Mouse (Mus musculus) intestine, embryonic 16.5 days (tissue): ENCODE measurements around the gene Ncoa5. TPM values are rescaled to one million over a fixed set of nuclear protein-coding genes. Genes with fewer than 3 reads are reported as not detected.

Experiments used
- ATAC-seq: fragments of 200-750 bp; cut with Nextera tagmentation; 2 replicates; pipeline ENCODE4 v1.8.0; 2017; ENCODE audit warnings: moderate TSS enrichment, moderate library complexity
- H3K27ac ChIP-seq: fragments of 300-500 bp; sonication (generic); 2 replicates; pipeline ENCODE4 v1.5.1; 2014; ENCODE audit warnings: mild to moderate bottlenecking, low read length
- H3K27me3 ChIP-seq: fragments of 300-500 bp; sonication (generic); replicated peaks from 2 replicates; pipeline ENCODE4 v1.6.1; 2014; ENCODE audit warnings: low read length, control low read depth, mixed read lengths; ENCODE audit not compliant: control insufficient read depth, insufficient read depth
- H3K36me3 ChIP-seq: fragments of 300-500 bp; sonication (generic); 2 replicates; pipeline ENCODE4 v1.6.1; 2014; ENCODE audit warnings: low read length, control low read depth; ENCODE audit not compliant: control insufficient read depth, insufficient read depth
- H3K4me1 ChIP-seq: fragments of 300-500 bp; sonication (generic); 2 replicates; pipeline ENCODE4 v1.6.1; 2014; ENCODE audit warnings: low read length, control low read depth, mixed read lengths; ENCODE audit not compliant: control insufficient read depth, insufficient read depth
- H3K4me2 ChIP-seq: fragments of 300-500 bp; sonication (generic); 2 replicates; pipeline ENCODE4 v1.6.1; 2014; ENCODE audit warnings: low read depth, low read length, control low read depth
- H3K4me3 ChIP-seq: fragments of 300-500 bp; sonication (generic); 2 replicates; pipeline ENCODE4 v1.5.1; 2014; ENCODE audit warnings: mild to moderate bottlenecking, low read length
- H3K9ac ChIP-seq: fragments of 300-500 bp; sonication (generic); 2 replicates; pipeline ENCODE4 v1.6.1; 2014; ENCODE audit warnings: low read depth, low read length
- H3K9me3 ChIP-seq: fragments of 300-500 bp; sonication (generic); 2 replicates; pipeline ENCODE4 v1.6.1; 2016; ENCODE audit warnings: low read length, control low read depth; ENCODE audit not compliant: control insufficient read depth
- whole genome bisulfite sequencing: fragments of 180-500 bp; shearing (Covaris S2); extraction: QIAGEN DNeasy Blood & Tissue Kit; methylation state at CpG from one replicate; pipeline ENCODE4 v1.1.7; 2014; 5-methylcytosine and 5-hydroxymethylcytosine counted together
- polyA plus RNA-seq: library from polyadenylated mRNA; unstranded; fragments of >200 nt; fragmentation: Nextera tagmentation; extraction: Ambion mirVana; gene quantifications from 2 replicates; pipeline ENCODE4 v1.2.1, GENCODE M21; 2015

Gene Ncoa5
- polyA plus RNA-seq, 1 experiment from 2014 or later, result 41.4 TPM

GRCm38 (mm10) chr2:164988777-164989176 lies 45.9 kb downstream of the Ncoa5 start:
- ATAC-seq, result no peak
- H3K27ac ChIP-seq, result no peak overlapping the region
- no peaks in the 10 kb centered on the region for H3K36me3 ChIP-seq
- no peaks in the 10 kb centered on the region for H3K4me1 ChIP-seq
- H3K27me3 ChIP-seq, result no peaks in the 10 kb centered on the region
- WGBS, result 66% methylated on average over 13 of the region's 13 CpGs
- H3K4me3 ChIP-seq, result no peak overlapping the region
- no peak overlapping the region for H3K9ac ChIP-seq
- H3K4me2 ChIP-seq, result no peak overlapping the region
- no peaks in the 10 kb centered on the region for H3K9me3 ChIP-seq

GRCm38 (mm10) chr2:164986371-164987027 lies 48.2 kb downstream of the Ncoa5 start:
- no peak overlapping the region for H3K4me2 ChIP-seq
- H3K4me3 ChIP-seq, result no peak overlapping the region
- WGBS, result 69% methylated on average over 14 of the region's 14 CpGs
- H3K27me3 ChIP-seq, result no peaks in the 10 kb centered on the region
- H3K9ac ChIP-seq, result no peak overlapping the region
- no peak for ATAC-seq
- no peak overlapping the region for H3K27ac ChIP-seq
- H3K4me1 ChIP-seq, result no peaks in the 10 kb centered on the region
- no peaks in the 10 kb centered on the region for H3K36me3 ChIP-seq
- H3K9me3 ChIP-seq, result no peaks in the 10 kb centered on the region

DNA sequence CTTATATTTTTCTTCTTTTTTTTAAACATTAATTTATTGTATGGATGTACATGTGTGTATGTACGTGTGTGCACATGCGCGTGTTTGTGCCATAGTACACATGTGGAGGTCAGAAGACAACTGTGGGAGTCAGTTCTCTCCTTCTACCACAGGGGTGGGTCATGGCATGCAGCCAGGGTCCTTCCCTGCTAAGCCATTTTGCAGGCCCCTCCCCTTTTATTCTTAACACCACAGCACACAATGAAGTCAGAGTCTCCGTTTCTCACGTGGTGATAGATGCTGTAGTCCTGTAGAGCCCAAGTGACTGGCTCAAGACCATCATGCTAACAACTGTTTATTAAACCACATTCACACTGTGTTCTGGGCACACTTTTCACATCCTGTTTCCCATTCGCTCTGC lies 48.7 kb downstream of the Ncoa5 start:
- no peak overlapping the region for H3K4me3 ChIP-seq
- H3K27me3 ChIP-seq, result no peaks in the 10 kb centered on the region
- H3K4me1 ChIP-seq, result no peaks in the 10 kb centered on the region
- no peaks in the 10 kb centered on the region for H3K9me3 ChIP-seq
- no peaks in the 10 kb centered on the region for H3K36me3 ChIP-seq
- H3K27ac ChIP-seq, result no peak overlapping the region
- H3K9ac ChIP-seq, result no peak overlapping the region
- H3K4me2 ChIP-seq, result no peak overlapping the region
- WGBS, result 75% methylated on average over 6 of the region's 6 CpGs
- no peak for ATAC-seq

DNA sequence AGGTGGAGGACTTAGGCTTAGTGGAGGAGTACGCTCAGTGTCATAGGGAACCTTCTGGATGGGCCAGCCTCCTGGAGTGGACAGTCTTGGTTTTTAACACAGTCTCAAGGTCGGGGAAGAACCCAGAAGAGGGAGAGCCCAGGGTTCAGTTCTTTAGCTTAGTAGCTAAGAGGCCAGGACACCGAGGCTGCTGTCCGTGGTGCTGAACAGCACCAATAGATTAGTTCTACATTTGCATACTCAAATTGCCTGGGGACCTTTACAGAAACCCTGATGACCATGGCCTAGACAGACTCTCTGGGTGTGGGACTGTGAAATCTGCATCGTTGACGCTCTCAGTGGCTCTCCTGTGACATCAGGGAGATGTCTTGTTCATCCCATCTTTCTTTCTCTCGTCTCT lies 54.9 kb downstream of the Ncoa5 start:
- Histone ChIP-seq H3K27me3 (no peaks in the 10 kb centered on the region), H3K36me3 (no peaks in the 10 kb centered on the region), H3K4me1 (no peaks in the 10 kb centered on the region), H3K9me3 (no peaks in the 10 kb centered on the region), H3K27ac (no peak overlapping the region), H3K4me2 (no peak overlapping the region), H3K9ac (no peak overlapping the region), H3K4me3 (no peak overlapping the region)
- ATAC-seq, result no peak
- WGBS, result 28% methylated on average over 7 of the region's 7 CpGs

DNA sequence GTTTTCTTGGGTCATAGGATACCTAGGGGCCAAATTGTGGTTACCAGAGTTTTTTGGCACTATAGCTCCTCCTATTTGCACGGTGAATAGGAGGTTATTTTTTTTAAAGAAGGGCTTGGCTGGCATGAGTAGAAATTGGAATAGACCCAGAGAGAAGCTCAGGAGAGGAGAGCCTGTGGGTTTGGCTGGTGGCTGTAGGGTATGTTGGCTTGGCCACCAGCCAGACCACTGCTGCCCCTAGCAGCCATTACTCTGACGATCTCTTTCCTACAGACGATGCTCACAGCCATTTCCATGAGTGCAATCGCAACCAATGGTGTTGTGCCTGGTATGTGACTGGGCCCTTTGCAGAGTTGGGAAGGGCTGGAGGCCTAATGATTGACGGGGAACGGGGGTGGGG lies 59.1 kb downstream of the Ncoa5 start:
- H3K4me1 ChIP-seq, result no peaks in the 10 kb centered on the region
- no peaks in the 10 kb centered on the region for H3K9me3 ChIP-seq
- H3K36me3 ChIP-seq, result no peaks in the 10 kb centered on the region
- peaks cover 21% of the 10 kb centered on the region for H3K27me3 ChIP-seq
- H3K4me3 ChIP-seq, result no peak overlapping the region
- H3K4me2 ChIP-seq, result no peak overlapping the region
- ATAC-seq, result no peak
- WGBS, result 83% methylated on average over 6 of the region's 6 CpGs
- H3K9ac ChIP-seq, result no peak overlapping the region
- H3K27ac ChIP-seq, result no peak overlapping the region

DNA sequence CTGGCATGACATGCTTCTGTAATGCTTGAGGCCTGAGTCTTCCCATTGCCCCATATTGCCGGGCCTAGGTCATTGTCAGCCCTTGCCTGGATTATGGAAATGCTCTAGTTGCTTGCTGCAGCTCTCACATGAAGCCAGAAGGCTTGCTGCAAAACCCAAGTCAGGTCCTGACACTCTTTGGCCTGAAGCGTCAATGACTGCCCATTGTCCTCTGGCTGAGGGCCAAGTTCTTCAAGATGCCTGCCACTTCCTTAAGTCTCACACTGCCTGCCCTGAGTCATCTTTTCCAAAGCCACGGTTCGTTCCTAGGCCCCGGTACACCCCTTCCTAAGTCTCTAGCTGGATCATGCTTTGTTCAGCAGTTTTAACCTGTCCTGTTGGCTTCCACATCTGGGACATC lies 62.0 kb downstream of the Ncoa5 start:
- no peak overlapping the region for H3K4me2 ChIP-seq
- H3K4me1 ChIP-seq, result peaks cover 7% of the 10 kb centered on the region
- 65% methylated on average over 5 of the region's 5 CpGs for WGBS
- ATAC-seq, result no peak
- no peak overlapping the region for H3K27ac ChIP-seq
- H3K9me3 ChIP-seq, result no peaks in the 10 kb centered on the region
- H3K27me3 ChIP-seq, result peaks cover 50% of the 10 kb centered on the region
- H3K36me3 ChIP-seq, result no peaks in the 10 kb centered on the region
- no peak overlapping the region for H3K9ac ChIP-seq
- H3K4me3 ChIP-seq, result no peak overlapping the region

- Histone ChIP-seq H3K36me3 (no peaks in the 10 kb centered on the region), H3K9me3 (no peaks in the 10 kb centered on the region), H3K27ac (no peak overlapping the region), H3K9ac (no peak overlapping the region), H3K4me1 (peaks cover 7% of the 10 kb centered on the region), H3K4me2 (peak overlapping the region; percentile 25; the same call in 1 of the 2 replicates), H3K27me3 (peaks cover 65% of the 10 kb centered on the region), H3K4me3 (no peak overlapping the region; the same call in 1 of the 2 replicates)
- 2% methylated on average over 42 of the region's 42 CpGs for WGBS
- peak; percentile 23; the same call in 1 of the 2 replicates for ATAC-seq
Observed at GRCm38 (mm10) chr2:164970631-164971196, 64.0 kb downstream of the Ncoa5 start.

GRCm38 (mm10) chr2:164969348-164969781 lies 65.3 kb downstream of the Ncoa5 start:
- Histone ChIP-seq H3K4me2 (no peak overlapping the region), H3K4me1 (peaks cover 7% of the 10 kb centered on the region), H3K9ac (no peak overlapping the region), H3K36me3 (no peaks in the 10 kb centered on the region), H3K4me3 (no peak overlapping the region), H3K27me3 (peaks cover 66% of the 10 kb centered on the region), H3K27ac (no peak overlapping the region), H3K9me3 (no peaks in the 10 kb centered on the region)
- WGBS, result 5% methylated on average over 21 of the region's 21 CpGs
- ATAC-seq, result no peak

GRCm38 (mm10) chr2:164968451-164968851 lies 66.2 kb downstream of the Ncoa5 start:
- no peak overlapping the region for H3K9ac ChIP-seq
- H3K27me3 ChIP-seq, result peaks cover 65% of the 10 kb centered on the region
- peak; percentile 71 for ATAC-seq
- H3K36me3 ChIP-seq, result no peaks in the 10 kb centered on the region
- H3K9me3 ChIP-seq, result no peaks in the 10 kb centered on the region
- no peak overlapping the region for H3K27ac ChIP-seq
- under 1% methylated on average over 29 of the region's 29 CpGs for WGBS
- peak overlapping the region; percentile 58 for H3K4me2 ChIP-seq
- peaks cover 7% of the 10 kb centered on the region for H3K4me1 ChIP-seq
- peak overlapping the region; percentile 36 for H3K4me3 ChIP-seq
